Mouse (Mus musculus) embryonic fibroblast, embryonic 13.5 days (primary cell): ENCODE measurements around the gene Mgat3.

Experiments
- CTCF ChIP-seq: IDR thresholded peaks from 2 replicates; pipeline ENCODE4 v1.5.1; 2011; ENCODE audit warnings: mild to moderate bottlenecking, control low read depth, low read length, moderate library complexity, borderline replicate concordance; ENCODE audit not compliant: insufficient read depth
- POLR2A ChIP-seq: IDR thresholded peaks from 2 replicates; pipeline ENCODE4 v1.6.1; 2011; ENCODE audit warnings: low read depth, mild to moderate bottlenecking, control low read depth, low read length, moderate library complexity

- TF ChIP-seq POLR2A = no peak
- no peak for TF ChIP-seq CTCF
Measured at GRCm38 (mm10) chr15:80157197-80157943, 16.2 kb upstream of the Mgat3 start.
